Mouse (Mus musculus) gastrocnemius, postnatal 4 days (tissue): Measurements from ENCODE around the gene Acvrl1. TPM values are rescaled to one million over a fixed set of nuclear protein-coding genes. Genes with fewer than 3 reads are reported as not detected.

ENCODE experiments used
- DNase-seq, 2 experiments: peaks; one replicate each; pipeline ENCODE4 v3.0.0; 2021 to 2022; ENCODE audit warnings: low spot score in 2 of 2, mixed read lengths in 2 of 2
- total RNA-seq, 2 experiments: library from RNA; stranded (reverse); gene quantifications; 2 replicates each; pipeline ENCODE4 v1.2.3; 2021

Gene Acvrl1
- total RNA-seq, 2 experiments from 2014 or later = 24.6 to 28.1 TPM

DNA sequence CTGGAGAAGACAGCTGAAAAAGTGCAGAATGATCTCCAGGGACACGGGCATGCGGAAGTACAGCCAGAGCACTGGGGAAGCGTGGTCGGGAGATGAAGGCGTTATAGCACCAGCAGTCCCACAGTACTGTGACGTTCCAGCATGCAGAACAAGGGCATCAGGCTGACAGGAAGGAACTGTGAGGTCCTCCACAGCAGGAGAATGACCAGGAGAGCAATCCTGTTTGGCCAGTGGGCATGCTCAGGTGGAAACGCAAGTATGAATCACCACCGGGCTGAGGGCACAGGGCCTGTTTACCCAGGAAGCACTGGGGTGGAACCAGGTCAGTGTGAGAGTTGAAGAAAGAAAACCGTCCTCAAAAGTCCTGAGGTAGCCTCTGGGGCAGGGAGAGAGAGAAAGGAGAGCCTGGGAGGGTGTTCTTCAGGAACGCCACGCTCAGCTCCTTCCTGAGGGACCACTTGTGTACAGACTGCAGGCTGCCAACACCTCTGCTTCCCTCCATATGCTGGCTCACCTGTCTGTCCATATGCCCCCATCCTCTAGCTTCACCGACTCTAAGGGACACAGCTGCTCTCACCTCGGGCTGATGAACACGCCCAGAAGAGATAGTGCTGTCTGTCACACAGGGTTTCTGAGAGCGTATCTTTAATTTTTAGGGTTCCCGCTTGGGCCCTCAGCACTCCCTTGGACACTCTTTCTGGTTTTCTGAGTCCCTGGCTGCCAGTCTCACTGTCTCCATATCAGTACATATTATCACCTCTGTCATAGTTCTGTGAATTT lies 37.5 kb downstream of the Acvrl1 start:
- no peak for DNase-seq

DNA sequence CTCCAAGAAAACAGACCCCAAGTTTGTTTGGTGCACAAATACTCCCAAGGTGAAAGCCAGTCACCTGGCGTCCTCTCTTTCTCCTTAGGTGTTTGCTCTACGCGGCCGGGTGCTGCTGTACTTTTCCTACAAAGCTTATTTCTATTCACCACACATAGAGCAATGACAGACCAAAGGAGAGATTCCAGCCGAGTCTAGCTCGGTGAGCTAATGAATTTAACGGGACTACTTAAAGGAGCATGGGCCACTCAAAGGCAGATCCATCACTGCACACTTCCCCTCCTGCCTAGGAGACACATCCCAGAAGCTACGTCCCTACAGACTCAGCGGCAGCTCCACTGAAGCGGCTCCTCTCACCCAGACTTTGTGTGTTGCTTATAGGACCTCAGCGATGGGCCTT lies 39.2 kb downstream of the Acvrl1 start:
- DNase-seq = no peak

DNA sequence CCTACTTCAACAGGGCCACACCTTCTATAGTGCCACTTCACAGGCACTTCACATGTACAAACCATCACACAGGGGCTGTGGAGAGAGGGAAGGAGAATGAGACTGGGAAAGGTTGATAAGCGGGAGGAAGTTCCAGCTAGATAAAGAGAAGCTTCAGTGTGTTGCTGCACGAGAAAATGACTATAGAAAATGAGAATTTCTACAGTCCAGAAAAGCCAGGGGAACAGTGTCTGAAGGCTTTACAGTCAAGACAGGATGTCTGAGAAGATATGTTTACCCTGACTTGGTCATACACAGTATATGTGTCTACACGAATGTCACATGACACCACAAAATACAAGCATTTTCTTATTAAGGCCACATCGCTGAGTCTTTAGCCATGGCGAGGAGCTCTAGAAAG lies 41.6 kb downstream of the Acvrl1 start:
- no peak for DNase-seq

DNA sequence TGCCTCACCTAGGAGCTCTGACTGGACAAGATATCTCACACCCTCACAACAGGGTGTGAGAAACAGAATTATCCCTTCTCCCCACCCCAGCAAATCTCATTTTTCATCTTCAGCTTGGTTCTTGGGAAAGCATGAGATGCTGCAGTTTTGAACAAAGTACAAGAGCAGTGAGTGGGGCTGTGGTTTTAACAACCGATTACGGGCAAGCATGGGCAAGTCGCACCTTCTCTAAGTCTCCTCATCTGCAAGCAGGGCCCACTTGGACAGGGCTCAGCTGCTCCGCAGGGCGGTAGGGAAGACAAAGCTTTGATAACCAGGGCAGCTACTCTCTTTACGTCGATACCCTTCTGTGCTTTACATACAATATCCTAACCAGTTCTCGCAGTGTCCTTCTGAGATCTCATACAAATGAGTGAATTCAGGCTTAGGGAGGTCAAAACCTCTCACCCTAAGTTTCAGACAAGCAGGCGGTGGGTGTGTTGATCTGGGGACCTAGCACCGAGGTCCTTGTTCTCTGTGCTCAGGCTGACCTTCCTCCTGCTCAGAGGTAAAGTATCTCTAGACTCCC lies 42.2 kb downstream of the Acvrl1 start:
- DNase-seq = no peak

DNA sequence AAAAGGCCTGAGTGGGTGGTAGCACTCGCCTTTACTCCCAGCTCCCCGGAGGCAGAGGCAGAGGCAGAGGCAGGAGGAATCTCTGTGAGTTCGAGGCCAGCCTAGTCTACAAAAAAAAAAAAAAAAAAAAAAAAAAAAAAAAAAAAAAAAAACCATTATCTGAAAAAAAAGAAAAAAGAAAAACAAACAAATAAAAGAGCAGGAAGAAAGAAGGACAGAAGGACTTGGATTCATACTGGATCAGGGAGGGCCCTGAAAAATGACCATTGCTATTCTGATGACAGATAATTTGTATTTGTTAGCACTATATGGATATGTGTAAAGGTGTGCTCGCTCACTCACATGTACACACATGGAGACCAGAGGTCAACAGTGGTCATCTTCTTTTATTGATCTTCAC lies 43.0 kb downstream of the Acvrl1 start:
- DNase-seq = no peak

DNA sequence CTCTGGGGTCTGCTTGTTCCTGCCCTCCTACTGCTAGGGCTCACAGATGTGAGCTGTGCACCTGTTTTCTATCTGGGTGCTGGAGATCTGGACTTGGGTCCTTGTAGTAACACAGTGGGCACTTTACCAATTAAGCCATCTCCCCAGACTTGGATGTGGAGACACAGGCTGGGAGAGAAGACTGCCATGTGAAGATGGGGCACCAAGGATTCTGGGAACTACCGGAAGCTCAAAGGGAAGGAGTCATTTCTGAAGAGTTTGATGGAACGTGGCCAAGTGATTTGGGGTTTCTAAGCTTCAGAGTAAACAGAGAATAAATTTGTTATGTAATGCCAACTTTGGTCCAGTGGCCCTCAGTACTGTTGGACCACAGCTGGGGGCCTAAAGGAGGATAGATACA lies 43.7 kb downstream of the Acvrl1 start:
- DNase-seq = no peak

- DNase-seq = peak; percentile 86 to 87
Observed at GRCm38 (mm10) chr15:101173421-101174211, 45.3 kb downstream of the Acvrl1 start, which contains the start of gene Acvr1b. Gene Acvr1b (plus strand): TSS chr15:101174067.

DNA sequence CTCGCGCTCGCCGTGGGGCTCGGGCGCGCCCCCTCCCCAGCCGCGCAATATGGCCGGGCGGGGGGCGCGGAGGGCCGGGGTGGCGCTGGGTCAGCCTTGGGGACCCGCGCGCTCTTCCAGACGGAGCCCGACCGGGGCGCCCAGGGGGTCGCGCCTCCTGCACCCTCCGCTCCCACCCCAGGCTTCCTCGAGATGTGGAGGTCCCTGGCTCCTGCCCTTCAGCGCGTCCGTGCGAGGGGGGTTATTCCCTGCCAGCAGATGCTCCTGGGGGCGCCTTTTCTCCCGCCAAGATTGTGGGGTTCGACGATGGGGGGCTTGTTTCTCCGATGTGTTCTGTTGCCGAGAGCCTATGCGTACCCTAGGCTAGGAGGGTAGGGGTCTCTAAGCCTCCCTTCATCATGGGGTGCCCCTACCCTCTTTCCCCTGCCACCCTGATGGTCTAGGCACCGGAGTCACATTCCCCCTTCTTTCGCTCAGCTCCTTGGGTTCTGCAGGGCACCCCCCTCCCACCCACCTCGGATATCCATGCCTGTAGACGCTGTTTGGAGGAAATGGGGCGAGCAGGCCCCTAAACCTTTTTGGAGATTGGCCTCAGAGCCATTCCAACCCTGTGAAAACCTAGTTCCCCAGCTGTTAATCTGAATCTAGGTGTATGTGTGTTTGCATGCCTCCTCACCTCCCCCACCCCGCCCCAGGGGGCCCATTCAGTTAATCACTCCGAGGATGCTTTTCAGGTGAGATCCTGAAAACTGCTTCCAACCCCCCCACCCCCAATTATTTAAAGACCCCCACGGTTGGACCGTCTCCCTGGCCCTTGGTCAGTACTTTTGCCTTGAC lies 46.2 kb downstream of the Acvrl1 start:
- peak in 1 of 2 experiments; percentile 39 for DNase-seq

DNA sequence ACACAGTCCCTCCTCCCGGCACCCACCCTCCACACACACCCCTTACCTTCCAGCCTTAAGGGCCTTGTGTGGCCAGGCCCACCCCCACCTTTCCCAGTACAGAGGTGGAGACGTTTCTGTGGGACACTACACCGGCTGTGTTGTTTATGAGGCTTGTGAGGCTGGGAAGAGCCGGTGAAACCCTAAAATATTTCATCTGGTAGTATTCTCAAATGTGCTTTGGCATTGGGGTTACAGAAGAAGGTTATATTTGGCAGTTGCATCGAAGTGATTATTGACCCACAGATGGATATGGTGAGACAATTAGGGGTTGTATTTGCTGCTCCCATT lies 46.8 kb downstream of the Acvrl1 start:
- DNase-seq = no peak

- DNase-seq = no peak
Observed at GRCm38 (mm10) chr15:101175613-101176283, 47.4 kb downstream of the Acvrl1 start.

DNA sequence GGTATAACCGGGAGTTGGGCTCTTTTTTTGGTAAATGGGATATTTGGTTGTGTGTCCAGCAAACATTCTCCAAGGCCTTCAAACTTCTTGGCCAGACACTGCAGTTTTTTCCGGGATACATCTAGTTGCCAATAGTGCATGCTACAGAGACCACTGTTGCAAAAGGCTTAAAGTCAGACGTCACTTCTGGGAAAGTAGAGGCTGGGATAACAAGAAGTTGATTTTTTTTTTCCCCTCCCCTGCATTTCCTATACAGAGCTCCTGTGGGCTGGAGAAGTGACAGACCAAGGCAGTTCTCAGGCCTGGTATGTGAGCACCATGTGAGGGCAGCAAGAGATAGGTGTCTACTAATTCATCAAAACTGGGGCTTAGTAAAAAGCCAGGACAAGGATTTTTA lies 48.0 kb downstream of the Acvrl1 start:
- no peak for DNase-seq

- DNase-seq = no peak
Observed at GRCm38 (mm10) chr15:101176795-101177691, 48.7 kb downstream of the Acvrl1 start.

DNA sequence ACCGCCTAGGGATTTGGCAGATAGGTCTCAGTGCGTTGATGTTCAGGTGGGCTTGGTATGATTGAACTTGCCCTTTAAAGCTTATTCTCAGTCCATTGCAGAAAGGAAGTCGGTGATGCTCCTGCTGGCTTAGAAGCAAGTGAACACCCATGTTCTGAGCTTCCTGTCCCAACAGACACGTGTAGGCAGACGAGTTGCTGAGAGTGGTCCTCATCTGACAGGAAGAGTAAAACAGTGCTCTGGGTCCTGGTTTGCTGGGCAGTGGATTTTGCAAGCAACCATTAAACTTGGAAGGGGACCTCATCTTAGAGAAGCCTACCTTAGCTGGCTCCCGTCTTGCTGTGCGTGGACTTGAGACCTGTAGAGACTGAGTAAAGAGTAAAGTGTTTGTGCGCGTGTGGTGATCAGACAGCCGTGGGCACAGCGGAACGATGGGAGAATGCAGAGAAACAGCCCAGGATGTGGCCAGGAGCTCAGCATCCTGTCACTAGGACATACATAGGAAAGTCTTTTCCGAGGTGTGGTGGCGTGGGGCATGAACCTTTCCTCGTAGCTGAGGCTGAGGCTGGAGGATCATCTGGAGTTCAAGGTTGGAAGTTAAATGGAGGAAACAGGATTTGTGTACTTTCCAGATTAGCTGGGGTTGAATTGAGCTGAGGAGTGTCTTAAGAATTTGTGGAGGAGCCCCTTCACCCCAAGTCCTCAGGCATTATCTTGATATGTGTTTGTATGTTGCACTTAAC lies 52.2 kb downstream of the Acvrl1 start:
- DNase-seq = no peak

- DNase-seq = no peak
Observed at GRCm38 (mm10) chr15:101181106-101181466, 52.8 kb downstream of the Acvrl1 start.

DNA sequence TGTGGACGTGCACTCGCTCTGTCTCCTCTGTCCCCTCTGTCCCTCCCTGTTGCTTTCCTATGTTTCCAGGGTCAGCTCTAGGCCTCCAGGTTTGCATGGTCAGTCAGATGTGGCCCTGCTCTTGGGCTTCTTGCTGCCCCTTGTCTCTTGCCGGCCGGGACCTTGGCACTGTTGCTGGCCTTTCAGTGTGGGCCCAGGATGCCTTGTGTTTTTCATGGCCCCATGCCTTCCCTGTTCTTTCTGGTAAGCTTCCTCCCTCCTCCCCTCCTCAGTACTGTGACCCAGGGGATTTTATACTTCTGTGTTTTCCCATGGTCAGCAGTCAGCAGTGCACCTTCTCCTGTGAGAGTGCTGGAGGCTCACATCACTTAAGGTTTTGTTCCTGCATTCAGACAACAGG lies 53.2 kb downstream of the Acvrl1 start:
- DNase-seq = no peak

DNA sequence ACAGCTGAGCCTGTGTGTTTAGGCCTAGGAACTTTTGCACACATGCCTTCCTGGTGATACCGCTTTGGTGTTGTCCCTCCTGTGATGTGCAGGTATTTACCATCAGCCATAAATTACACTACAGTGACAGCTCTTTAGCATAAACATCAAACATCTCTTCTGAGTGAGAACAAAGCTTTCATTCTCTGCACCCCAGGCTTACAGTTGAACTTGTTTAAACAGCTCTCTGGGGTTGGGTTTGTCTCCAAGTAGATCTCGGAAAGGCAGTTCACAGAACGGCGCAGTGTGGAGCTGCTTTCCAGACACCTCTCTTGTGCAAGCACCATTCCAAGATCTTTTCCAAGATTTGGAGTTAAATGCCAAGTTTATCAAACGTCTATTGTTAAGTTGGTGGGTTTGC lies 54.4 kb downstream of the Acvrl1 start:
- no peak for DNase-seq

- DNase-seq = no peak
Observed at GRCm38 (mm10) chr15:101184300-101184699, 56.0 kb downstream of the Acvrl1 start.

GRCm38 (mm10) chr15:101185549-101185948 lies 57.2 kb downstream of the Acvrl1 start:
- DNase-seq = no peak

DNA sequence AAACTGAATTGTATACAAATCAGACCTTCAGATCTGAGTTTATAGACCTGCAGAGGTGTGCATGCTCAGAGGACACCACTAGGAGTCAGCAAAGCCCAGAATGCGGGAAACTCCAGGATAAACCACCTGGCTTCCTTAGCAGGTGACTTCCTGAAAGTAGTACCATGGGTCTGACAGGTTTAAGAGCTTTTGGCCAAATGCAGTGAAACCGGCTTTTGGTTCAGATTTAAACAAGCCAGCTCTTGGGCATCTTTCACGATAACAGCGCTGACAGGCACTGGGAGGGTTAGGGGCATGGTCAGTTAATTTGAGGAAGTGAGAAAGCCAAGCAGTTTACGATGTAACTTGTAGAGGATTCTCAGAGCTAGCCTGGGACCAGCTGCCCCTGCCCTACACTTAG lies 59.6 kb downstream of the Acvrl1 start:
- no peak for DNase-seq
